Mouse (Mus musculus): ENCODE results near the gene Gm12789. TPM values are rescaled to one million over a fixed set of nuclear protein-coding genes. Genes with fewer than 3 reads are reported as not detected.

The Gm12789 gene
- total RNA-seq (2023), result not detected

GRCm38 (mm10) chr4:101986326-101986725 is at the start of gene Gm12789:
Gene Gm12789, plus strand, starts transcription at chr4:101986626.

GRCm38 (mm10) chr4:101940107-101940506 is 46.3 kb upstream of the Gm12789 start, which contains the start of gene Gm12794:
Gene Gm12794, plus strand, starts transcription at chr4:101940407.

GRCm38 (mm10) chr4:101980949-101981348 is 5.5 kb upstream of the Gm12789 start, which contains the start of gene Gm12790:
Gene Gm12790, minus strand, starts transcription at chr4:101981049.

Other genes starting within 250 kb of the Gm12789 start
- gene B020004J07Rik, start 142.6 kb upstream of the Gm12789 start, total RNA-seq (2023), result not detected
- not detected for gene C130073F10Rik, start 92.8 kb upstream of the Gm12789 start, total RNA-seq (2023)
- gene Gm12800, start 77.5 kb upstream of the Gm12789 start, total RNA-seq (2023), result not detected
- gene Gm12794, start 46.2 kb upstream of the Gm12789 start, total RNA-seq (2023), result not detected
- gene Gm12790, start 5.6 kb upstream of the Gm12789 start, total RNA-seq (2023), result not detected
- gene Pde4b, start 100.9 kb downstream of the Gm12789 start, total RNA-seq (2023), result 100 to 1,000 TPM; 152 to 160 TPM

All from B cell, adult 67 days (primary cell).